Mouse (Mus musculus): ENCODE measurements around the gene Gm12789. TPM values are rescaled to one million over a fixed set of nuclear protein-coding genes. Genes with fewer than 3 reads are reported as not detected.

The Gm12789 gene
- not detected in 2 replicates for polyA plus RNA-seq (2012; rRNA removed)

GRCm38 (mm10) chr4:101986326-101986725, at the start of gene Gm12789:
Gm12789 (plus strand) TSS chr4:101986626.

GRCm38 (mm10) chr4:101940107-101940506, 46.3 kb upstream of the Gm12789 start, which contains the start of gene Gm12794:
Gm12794 (plus strand) TSS chr4:101940407.

GRCm38 (mm10) chr4:101980949-101981348, 5.5 kb upstream of the Gm12789 start, which contains the start of gene Gm12790:
Gm12790 (minus strand) TSS chr4:101981049.

Other genes starting within 250 kb of the Gm12789 start
- not detected in 2 replicates for gene B020004J07Rik, start 142.6 kb upstream of the Gm12789 start, polyA plus RNA-seq (2012; rRNA removed)
- gene C130073F10Rik, start 92.8 kb upstream of the Gm12789 start, polyA plus RNA-seq (2012; rRNA removed) = not detected in 2 replicates
- not detected in 2 replicates for gene Gm12800, start 77.5 kb upstream of the Gm12789 start, polyA plus RNA-seq (2012; rRNA removed)
- gene Gm12794, start 46.2 kb upstream of the Gm12789 start, polyA plus RNA-seq (2012; rRNA removed) = not detected in 2 replicates
- not detected in 2 replicates for gene Gm12790, start 5.6 kb upstream of the Gm12789 start, polyA plus RNA-seq (2012; rRNA removed)
- gene Pde4b, start 100.9 kb downstream of the Gm12789 start, polyA plus RNA-seq (2012; rRNA removed) = 4.1 and 4.4 TPM in 2 replicates

Data from colon, adult 2 months (tissue).